Mouse (Mus musculus) B cell, adult 2 months (primary cell): ENCODE results near the gene Ptprd.
"Not testable (repeated sequence)": the region's sequence is repeated elsewhere in the genome, so short reads cannot be mapped to it uniquely, and the experiment has no call there.

Source experiments
- DNase-seq, 2 experiments: peaks; one replicate each; pipeline ENCODE4 v3.0.0; 2022

The Ptprd gene

DNA sequence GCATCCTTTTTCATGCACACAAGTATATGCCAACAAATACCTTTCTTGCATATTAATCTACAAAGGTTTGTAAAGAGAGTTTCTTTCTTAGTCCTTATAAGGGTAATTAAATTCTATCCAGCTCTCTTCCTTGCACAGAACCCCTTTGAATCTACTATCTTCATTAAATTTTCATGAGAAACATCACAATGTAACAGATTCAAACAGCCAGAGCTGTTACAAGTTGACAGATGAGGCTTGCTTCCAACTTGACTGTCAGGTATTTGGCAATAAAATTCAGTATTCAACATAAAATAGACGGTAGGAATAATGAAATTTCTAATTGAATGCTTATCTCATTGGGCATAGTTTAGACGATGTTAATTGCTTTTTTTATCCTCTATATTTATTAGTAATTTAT is 2067.4 kb downstream of the Ptprd start:
- DNase-seq, result no peak

DNA sequence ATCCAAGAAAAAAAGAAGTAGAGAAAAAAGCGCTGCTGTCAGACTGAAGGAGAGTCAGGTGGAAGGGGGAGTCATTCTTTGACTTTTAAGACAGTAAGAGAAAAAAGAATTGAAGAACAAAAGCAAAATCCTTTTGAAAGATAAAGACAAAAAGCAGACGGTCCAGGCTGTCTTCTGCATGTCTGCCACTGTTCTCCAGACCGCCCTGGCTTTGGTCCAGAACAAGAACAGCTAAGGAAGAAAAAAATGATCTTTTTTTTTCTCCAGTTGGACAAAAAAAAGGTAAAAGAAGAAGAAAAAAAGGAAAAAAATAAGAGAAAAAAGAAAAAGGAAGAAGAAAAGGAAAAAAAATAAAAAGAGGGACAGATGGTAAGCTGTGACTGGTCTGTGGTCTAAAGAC is 2073.9 kb downstream of the Ptprd start:
- DNase-seq, result no peak

DNA sequence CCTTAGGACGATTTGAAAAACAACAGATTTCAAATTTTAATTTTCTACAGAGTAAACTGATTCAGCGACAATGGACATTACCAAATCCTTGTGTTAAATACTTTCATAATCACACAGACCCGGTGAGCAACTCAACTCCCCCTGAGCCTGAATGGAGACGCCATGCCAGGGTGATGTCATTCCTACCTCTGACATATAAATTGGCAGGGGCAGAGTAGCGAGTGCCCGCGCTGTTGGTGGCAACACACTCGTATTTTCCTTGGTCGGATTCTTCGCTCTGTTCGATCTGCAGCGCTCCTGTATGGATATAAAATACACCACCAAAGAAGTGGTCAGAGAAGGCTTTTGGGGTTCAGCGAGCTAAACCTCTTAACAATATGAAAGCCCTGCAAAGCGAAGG is 2075.1 kb downstream of the Ptprd start:
- DNase-seq, result no peak

DNA sequence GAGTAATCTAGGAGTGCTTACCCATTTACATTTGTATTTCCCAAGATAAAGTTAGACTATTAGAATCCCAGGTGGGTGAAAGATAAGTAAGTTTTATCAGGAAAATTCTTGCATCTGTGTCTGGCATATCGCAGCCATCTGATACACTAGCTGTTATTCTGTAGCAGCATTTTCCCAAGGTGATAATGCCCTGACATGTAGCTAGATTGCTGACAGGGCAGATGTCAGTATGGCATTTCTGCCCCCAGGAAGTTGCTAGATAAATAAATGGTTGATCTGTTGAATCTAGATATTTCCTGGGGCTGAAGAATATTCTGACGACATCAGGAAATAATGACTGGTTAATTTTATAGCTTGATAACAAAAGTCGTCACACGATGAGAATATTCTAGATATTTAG is 2119.9 kb downstream of the Ptprd start:
- DNase-seq, result no peak

DNA sequence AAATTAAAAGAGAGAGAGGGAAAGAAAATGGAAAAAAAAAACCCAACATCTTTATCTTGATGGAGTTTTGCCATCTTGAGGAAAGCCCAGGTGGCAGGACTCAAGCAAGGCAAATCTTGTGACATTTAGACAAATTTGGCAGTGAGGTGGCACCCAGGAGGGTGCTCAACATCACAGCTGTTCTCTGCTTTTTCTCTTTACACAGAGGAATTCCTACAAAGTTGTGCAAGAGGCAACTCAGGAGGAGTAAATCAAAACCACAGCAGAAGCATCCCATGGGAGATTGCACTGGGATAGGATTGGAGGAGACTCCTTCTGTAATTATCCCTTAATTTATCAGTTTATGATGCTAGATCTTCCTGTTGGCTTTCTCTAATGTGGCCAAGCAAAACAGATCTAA is 2121.9 kb downstream of the Ptprd start:
- no peak for DNase-seq

DNA sequence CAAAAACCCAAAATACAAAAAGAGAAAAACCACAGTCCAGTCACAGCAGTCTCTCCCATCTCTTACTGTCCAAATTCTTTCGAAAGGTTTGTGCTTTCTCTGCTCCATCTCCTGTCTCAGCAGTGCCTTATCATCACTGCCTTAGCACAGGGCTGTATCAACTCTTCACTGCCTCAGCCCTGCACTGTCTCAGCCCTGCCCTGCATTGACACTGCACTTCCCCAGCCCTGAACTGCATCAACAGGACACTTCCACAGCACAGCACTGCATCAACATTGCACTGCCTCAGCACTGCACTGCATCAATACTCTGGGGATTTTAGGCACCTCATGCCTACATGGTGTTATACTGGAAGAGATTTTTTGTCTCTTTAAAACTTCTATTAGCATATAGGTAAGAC is 2135.7 kb downstream of the Ptprd start:
- no peak for DNase-seq

DNA sequence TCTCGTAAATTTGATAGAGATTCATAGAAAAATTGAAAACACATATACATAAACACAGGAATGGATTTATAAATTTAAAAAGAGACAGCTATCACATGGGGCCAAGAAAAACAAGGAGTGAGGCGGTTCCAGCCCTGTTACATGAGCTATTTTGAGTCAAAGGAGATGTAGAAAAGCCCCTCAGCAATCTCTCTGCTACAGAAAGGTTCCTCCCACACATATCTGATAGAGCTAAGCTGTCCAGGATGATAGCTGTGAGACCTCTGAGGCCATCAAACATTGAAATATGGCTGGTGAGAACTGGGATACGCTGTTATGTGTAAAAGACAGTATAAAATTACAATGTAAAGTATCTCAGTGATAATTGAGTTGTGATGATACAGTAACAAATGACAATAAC is 2138.5 kb downstream of the Ptprd start:
- no peak for DNase-seq

DNA sequence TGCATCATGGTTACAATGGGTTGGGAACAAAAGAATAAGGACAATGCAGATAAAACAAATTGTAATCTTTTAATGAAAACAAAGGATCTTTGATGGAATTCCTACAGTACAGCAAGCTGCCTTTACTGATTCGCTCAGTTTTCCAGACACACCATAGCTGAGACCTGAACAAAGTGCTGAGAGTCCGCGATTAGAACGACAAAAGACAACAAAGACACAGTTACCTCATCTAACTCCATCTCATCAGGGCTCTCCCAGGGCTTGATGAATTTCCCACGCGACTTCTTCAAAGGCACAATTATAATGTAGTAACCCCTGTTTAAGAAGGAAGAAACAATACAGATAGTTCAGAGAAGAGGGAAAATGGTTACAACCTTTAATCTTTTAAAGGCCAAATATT is 2140.0 kb downstream of the Ptprd start:
- DNase-seq, result no peak

DNA sequence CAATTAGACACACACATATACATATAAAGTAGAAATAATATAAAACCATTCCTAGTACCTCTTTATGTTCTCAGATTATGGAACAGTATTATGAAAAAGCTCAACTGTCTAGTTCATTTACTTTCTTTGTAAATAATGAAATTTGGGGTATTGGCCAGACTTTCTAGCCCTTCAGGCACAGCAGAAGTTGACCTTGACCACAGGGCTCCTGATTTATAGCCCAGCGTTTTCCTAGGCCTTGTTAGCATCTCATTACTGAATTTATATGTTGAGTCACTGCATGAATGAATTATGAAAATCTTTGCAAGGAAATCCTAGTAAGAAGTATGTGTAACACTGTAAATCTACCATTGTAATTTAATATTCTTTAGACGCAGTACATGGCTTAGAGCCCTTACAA is 2154.9 kb downstream of the Ptprd start:
- DNase-seq, result no peak

DNA sequence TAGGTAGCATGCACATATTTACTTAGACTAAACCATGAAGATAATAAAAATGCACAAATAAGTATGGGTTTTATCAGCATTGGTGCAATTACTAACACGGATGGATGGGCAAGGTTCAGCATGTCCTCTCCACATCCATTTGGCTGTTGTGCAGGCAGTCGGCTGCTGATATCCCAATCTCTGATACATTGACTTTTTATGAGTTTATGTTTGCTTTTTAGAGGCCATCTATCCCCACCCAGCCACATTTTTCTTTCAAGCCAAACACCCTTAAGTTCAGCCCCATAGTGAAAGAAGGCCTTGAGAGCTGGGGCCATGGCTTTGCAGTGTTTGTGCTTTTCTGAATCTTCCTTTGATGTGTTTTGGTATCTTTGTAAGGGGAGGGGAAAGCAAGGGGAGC is 2166.1 kb downstream of the Ptprd start:
- no peak for DNase-seq

DNA sequence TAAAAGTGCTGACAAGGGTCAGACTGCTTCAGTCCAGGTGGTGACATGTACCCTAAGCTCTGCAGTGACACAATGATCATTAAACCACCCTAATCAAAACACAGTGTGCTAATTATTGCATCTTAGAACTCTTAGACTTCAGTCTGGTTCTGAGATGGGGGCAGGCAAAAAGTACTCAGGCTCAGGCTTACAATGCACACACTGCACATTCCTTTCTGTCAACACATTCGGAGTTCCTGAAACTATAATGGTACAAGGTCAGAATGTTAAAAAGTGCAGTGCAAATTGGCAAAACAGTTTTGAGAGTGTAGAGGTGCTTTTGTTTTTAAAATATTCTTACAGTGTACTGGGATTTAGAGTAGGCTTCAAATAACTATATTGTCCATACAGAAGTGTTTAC is 2167.0 kb downstream of the Ptprd start:
- DNase-seq, result no peak

DNA sequence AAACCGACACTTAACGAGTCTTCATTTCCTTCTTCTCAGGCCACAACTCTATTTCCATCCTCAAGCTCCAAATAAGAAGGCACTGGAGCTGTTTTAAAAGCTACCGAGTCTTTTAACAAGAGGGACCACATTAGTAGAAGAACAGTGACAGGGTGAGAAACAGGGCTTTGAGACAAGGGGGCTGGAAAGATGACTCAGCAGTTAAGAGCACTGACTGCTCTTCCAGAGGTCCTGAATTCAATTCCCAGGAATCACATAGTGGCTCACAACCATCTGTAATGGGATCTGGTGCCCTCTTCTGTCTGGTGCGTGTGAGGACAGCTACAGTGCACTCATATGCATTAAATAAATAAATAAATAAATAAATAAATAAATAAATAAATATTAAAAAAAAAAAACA is 2174.6 kb downstream of the Ptprd start:
- not testable (repeated sequence) for DNase-seq

DNA sequence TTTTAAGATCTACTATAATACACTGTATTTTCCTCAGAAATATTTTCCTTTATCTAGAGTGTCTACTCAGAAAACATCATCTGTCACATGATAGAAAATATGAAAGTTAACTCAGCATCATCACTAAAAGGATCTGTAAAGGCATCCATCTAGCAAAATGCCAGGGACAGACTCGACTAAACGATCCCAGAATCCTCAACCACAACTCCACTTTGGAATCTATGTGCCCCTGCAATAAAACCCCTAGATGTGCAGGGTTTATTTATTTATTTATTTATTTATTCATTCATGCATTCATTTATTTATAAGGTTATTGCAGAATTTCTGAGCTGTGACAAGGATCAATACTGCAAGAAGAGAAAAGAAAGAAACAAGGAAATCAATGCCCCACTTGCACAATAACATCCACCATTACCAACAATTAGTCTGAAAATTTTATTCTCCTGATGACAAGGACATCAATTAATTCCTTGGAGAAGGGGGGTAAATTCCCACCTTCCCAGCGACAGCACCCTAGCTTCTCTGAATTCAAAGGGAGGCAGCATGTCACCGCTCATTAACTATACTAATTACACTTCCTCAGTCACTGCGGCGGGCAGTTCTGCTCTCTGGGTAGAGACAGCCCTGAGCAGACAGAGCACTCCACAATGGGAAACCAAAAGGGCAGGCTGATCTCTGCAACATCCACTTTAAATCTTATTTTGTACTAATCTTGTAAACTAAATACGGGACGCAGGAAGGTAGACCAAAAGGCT is 2186.0 kb downstream of the Ptprd start:
- no peak for DNase-seq

DNA sequence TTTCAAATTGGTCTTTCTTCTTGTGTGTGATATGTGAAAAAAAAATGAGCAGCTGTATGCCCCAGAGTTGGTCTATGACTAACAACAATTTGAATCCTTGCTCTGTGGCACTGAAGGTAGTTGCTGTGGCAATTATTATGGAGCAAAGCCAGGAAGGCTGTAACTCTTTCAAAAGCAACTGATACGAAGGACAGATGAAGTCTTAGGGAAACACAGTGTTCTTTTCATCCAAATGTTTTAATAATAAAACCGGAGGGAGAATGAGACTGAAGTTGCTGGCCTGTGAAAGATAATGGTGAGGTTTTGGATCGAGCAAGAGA is 2187.3 kb downstream of the Ptprd start:
- no peak for DNase-seq

DNA sequence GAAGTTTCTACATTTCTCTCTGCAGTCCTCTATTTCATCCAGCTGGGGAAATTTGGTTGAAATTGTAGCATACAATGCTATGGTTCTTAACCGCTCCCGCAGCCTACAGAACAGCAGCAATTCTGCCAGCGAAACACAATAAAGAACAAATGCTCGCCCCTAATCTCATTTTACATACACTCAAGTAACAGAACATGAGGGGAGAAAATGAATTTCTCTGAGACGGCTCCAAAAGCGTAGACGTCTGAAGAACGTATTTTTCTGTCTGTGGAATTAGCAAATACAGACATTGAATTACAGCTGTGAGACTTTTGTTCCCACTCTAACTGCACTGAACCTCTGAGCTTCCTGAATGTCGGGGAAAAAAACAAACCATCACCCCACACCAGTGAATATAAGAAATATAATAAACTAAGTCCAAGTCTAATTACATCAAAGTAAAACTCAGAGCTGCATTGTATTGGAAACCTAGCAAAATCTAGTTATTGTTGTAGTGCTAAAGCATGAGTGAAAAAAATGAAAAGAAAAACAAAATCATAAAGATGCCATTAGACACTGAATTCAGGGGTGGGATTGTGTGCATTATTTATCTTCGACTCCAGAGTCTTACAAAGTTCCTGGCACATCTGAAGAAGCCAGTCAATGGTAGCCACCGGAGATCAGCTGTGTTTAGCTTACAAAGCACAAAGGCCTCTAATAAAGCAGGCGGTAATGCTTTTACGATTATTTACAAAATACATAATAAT is 2187.8 kb downstream of the Ptprd start:
- DNase-seq, result no peak

DNA sequence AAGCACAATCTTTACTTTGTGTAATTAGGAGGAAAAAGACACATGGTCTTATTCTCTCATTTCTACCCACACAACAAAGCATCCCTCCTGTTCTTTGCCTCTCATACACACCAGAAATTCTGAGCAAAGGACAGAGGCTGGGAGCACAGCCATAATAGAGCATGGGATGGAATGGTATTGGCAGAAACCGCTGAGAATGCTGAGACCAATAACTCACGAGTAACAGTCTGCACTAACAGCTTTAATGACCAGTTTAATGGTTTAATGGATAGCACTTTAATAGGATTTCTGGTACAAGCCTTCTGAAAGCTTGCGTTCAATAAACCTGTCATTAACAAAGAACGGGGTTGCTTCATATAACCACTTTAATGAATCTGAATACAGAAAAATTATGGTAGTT is 2190.1 kb downstream of the Ptprd start:
- DNase-seq, result no peak

DNA sequence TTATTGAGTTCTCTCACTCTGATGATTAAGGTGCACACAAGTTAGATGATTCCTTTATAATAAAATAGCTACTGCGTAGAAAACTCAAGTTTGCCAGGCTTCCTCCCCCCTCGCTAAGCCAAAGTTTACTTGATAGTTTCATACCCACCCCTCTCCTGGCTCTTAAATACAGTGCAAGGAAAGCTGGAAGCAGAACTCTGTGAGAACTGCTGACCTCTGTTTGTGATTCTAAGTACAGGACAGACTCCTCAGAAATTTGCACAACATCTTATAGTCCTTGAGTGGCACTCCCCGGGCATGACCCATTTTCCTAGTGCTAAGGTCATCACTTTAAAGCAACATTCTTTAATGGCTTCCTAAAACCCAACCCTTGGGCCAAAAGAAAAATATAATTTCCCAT is 2196.7 kb downstream of the Ptprd start:
- no peak for DNase-seq

DNA sequence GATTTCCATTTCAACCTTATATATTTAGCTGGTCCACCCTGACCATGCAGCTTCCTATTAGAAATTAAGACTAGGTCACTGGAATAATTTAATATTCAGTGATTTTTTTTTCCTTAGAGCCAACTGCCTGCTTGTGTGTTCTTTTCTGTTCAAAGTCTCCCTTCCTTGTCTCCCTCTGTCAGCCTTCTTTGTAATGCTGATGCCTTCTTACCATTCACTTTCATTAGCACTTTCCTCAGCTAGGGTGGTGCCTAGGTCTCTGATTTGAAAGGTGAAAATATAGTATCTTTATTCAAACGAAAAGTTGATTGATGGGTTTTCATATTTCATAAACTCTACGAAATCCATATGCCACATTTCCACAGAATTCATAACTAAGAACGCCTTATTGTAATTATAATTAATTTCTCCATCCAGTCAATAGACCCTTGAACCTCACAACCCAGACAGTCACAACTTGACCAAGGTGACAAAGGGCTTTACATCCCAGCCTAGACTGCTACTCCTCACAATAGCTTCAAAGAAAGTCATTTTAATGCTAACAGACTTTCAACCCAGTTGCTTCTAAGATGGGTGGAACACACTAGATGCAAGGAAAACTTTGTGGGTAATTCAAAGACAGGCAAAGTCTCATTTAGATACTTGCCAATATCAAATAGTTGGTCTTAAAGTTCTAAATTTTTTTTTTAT is 2197.5 kb downstream of the Ptprd start:
- no peak for DNase-seq

DNA sequence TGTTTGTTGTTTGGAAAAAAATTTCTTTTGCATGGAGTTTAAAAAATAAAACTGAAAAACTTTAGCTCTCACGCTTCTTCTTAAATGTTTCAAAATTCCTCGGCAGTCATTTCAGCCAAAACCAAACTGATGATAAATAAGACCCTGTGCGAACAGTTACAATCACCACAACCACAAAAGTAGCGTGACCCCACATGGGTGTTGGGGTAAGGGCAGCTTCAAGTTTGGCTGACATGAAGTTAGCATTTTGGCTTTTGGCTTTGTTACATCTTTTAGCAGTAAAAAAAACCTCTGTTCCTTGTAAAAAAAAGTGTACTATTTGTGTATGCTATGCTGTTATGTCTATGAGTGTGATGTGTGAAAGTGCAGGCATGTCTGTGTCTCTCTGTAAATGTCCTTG is 2203.2 kb downstream of the Ptprd start:
- no peak for DNase-seq

DNA sequence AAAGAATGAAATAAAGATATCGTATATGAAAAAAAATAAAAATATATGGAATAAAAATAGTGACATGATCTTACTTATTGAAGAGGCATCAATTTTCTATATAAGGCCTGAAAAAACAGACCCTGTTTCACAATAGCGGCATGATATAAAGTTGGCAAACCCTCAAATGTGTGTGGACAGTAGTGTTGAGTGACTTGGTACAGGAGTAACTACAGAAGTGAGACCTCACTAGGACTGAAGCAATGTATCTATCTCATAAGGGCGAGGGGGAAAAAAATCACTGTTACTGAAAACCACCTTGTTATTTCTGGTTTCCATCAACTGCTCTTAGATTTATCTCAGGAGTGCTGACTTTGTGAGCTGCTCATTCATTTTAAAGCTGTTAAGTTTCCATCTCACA is 2204.5 kb downstream of the Ptprd start:
- DNase-seq, result no peak

DNA sequence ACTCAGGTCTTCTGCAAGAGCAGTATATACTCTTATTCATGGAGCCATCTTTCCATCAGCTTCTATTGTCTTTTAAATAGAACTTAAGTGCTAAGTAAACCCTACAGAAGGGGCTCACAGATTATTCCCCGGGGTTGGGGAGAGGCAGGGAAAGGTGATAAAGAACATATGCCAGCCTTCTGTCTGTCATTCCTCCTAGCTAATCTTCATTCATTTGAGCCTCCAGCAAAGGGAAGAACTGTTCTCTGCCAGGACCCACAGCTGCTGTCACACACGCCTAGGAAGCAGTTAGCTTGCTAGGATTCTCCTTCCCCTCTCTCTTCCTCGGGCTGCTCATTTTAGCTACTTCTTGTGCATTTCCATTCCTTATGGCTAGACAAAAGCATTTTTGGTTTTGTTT is 2205.0 kb downstream of the Ptprd start:
- no peak for DNase-seq

DNA sequence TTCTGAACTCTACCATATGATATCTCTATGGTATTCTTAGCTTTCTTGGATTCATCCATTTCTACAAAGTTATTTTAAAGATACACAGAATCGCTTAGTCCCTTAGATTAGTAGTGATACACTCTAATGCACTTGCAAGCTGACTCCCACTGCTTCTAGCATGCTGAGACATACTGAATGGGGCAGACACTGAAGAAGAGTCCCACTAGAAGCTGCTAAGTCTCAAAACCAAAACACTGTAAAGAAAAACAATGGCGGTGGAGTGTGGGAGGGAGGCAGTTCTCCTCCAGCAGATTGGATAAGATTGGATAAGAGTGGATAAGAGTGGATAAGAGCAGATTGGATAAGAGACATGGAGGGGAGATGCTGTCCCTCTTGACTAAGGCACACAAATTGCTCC is 2207.6 kb downstream of the Ptprd start:
- DNase-seq, result no peak

DNA sequence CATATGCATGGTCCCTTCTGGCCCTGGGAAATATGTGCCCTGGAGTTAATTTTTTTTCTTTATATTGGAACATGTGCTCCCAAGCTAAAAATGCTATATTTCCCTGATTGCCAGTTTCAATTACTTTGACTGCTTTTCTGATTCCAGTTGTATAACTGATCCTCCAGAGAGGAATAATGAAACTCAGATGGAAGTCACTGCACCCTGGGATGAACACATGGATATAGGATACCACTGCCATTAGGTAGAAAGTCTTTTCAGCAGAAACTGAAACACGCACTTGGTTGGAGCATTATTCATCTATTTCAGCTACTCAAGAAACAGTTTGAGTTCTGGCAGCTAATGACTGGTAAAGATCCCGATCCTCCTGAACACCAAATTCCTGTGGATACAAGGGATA is 2211.5 kb downstream of the Ptprd start:
- no peak for DNase-seq

DNA sequence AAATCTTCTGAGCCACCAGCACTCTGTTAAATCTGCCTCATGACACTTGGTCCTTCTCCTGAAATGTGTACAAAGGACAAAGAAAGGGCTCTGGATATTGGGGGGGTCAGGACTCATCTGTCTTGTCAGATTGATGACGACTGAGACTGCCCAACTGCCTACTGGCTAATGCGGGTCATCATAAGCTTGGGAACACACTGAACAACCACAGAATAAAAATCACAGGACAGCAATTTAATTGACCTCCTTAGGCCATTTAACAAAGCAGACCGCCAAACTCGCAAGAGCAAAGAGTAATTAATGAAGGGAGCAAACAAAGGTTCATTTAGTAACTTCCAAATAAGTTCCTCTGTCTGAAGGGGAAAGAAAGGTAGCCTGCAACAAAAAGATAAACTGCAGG is 2215.9 kb downstream of the Ptprd start:
- DNase-seq, result no peak
